Mouse (Mus musculus): ENCODE measurements around the gene 1700067P10Rik. TPM values are rescaled to one million over a fixed set of nuclear protein-coding genes. Genes with fewer than 3 reads are reported as not detected.

Gene 1700067P10Rik
- total RNA-seq, 2 experiments from 2014 or later, result not detected

DNA sequence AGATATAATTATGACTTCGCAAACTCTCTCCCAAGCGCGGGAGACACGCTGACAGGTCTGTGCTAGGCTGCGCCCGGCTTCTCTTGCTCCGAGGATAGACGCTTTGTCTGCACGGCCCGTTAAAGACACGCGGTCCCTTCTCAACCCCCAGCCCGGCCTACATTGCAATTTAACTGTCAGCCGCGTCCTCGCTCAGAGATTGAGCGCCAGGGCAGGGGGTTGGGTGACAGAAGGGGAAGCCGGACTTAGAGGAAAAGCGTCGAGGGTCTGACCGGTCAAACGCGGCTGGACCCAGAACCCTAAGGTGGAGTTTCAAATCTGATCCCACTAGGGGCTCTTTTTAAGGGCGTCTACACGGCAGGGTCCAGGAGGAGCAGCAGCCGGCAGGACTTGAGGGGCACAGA lies 6.6 kb downstream of the 1700067P10Rik start:
- no peak for DNase-seq (ENCODE audit: low spot score in 2 of 2)

DNA sequence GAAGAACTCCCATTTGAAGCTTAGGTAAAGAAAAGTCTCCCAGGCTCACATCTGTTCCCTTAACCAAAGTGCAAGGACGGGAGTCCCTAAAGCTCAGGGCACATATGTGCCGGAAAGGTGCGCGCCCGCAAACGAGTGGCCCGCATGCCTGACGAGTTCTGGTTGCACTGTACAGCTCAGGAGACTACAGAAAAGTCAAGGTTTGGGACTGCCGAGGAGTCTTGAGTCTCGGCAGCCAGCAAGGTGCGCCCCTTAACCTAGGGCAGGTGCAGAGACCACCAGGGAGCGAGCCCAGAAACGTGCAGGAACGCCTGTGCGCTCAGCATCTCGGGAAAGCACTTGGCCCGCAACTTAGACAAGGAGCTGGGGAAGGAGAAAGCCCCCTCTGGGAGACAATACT lies 7.2 kb downstream of the 1700067P10Rik start:
- DNase-seq (ENCODE audit: low spot score in 2 of 2), result no peak

DNA sequence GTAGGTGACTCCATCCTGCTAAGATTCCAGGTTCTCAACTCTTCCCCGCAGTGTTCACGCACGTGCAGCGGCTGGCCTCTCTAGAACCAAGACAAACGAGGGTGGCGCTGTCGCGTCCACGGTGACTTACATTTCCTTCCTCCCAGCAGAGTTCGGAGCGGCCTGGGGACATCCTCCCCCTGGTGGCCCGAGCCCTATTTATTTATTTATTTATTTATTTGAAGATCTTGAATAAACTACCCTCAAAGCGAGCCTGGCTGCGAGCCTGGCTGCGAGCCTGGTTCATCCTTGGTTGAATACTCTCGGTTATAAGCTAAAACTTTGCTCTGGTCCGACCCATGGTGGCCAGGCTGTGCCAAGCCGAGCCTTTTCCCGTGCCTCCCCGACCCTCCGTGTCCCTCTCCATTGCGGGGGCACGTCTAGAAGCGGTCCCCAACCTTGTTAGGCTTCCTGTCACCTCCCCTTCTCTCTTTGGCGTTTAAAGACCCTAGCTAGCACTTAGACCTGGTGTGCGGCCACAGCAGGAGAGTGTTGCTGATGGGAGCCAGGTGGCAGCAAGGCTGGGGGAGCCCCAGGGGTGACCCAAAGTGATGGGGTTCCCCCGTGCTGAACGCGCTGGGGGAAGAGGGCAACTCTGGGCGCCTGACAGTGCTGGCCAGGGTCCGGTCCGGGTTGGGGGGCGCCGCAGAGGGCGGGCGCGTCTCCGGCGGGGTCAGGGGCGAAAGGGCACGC lies 8.1 kb downstream of the 1700067P10Rik start:
- peak; percentile 29 to 32 for DNase-seq (ENCODE audit: low spot score in 2 of 2)

DNA sequence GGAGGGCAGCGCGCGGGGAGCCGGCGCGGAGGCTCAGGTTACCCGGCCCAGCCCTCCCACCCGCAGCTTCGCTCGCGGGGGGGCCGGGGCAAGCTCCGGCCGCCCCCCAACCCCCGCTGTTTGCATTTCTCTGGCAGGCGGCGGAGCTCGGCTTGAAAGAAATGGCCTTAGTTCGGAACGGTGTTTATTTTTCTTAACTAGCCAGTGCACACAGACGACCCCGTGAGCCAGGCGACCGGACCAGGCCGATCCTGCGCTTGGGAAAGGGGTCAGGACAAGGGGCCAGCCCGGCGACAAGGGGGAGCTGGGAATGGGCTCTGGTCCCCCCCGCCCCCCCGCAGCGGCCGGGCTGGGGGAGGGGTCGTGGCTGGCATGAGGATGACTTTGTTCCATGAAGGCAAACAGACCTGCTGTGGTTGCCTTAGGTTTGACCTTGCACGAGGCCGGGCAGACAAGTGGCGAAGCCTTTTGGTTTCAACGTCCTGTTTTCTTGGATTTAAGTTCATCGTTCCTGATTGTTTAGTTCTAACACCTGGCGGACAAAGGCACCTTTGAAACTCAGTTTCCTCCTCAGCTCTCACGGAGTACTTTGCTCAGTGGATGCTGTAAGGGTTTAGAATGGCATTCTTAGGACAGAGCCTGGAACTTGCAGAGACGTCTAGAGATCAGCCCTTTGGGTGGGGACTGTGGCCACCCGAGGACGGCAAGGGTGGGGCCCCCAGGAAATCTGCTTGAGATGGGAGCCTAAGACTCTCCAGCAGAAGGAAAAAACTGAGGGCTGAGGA lies 8.8 kb downstream of the 1700067P10Rik start:
- no peak for DNase-seq (ENCODE audit: low spot score in 2 of 2)

DNA sequence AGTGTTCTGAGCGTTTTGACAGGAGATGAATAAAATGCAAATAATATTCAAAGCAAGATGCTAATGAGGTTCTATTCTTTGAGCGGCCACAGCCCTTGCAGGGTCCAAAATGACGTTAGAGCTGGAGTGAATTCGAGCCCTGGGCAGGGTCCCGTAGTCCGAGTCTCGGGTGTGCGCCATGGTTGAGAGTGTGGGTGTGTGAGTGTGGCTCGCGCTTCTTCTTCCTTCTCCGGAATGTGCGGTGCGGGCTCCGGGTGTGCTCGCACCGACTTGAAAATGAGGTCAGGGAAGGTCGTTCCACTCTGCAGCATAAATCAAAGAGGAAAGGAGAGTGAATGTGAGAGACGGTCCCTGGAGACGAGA lies 9.4 kb downstream of the 1700067P10Rik start:
- DNase-seq (ENCODE audit: low spot score in 2 of 2), result no peak

DNA sequence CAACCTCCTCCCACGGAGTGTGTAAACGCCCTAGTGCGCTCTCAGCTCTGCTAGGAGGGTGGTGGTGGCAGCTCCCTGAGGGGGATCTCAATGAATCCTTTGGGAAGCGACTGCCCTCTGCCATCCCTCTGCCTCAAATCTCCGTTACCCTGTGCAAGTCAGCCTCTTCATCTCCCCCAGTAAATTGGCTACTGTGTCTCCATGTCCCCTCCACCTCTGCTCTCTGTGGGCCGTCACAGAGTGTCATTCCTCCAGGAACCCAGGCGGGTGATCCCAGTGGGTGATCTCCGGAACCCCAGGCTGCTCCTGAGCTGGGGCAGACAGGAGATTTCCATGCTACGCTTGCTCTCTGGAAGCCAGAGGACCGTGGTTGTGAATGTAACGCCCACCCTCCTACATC lies 10.2 kb downstream of the 1700067P10Rik start:
- no peak for DNase-seq (ENCODE audit: low spot score in 2 of 2)

DNA sequence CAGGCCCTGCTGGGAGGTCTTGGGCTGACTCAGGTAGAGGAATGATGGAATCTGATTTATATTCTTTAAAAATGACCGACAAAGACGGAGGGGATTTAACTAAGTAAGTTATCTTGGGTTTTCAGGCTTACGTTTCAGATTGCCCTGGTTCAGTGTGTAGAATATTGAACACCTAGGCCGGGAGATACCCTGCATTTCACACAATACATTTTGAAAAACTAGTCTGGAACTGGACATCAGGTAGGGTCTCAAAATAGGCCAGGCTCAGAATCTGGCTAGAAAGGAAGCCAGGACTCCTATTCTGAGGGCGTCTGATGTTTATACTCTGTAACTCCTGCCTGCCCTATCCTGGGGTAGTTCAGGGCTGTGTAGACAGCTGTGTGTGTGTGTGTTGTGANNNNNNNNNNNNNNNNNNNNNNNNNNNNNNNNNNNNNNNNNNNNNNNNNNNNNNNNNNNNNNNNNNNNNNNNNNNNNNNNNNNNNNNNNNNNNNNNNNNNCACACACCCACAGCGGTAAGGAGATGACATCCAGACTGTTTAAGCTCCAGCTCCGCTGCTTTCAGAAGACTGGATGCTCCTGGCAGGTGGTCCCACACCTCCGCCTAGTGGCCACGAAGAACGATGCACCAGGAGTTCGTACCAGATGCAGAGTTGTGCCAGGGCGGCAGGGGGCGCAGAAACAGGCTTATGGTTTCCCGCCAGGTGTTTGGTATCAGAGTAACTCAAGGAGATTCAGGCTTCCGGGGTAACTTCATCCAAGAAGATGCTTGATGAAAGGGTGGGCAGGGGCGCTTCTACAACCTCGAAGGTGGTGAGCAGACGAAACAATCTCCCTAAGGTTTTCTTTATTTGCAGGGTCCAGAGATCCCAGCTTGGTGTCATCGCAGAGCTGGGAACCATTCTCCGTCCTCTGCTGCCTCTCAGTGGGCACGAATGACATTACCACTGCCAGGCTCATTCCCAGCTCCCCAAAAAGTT lies 11.6 kb downstream of the 1700067P10Rik start:
- DNase-seq (ENCODE audit: low spot score in 2 of 2), result peak; percentile 71 to 74

DNA sequence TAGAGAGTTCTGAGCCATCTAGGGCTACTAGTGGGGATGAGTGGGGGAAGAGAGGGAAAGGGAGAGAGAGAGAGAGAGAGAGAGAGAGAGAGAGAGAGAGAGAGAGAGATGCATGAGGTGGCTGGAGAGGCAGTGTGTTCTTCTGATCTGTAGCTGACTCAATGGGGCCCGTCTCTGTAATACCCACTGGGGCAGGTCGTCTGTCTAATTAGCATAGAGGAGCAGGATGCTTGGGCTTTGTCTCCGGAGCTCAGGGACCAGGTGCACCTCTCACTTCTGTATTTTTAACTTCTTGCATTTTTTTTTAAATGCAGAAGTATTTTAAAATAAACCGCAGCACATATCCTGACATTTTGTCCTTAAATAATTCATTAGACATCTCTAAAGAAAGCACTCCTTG lies 18.2 kb downstream of the 1700067P10Rik start:
- DNase-seq (ENCODE audit: low spot score in 2 of 2), result no peak

DNA sequence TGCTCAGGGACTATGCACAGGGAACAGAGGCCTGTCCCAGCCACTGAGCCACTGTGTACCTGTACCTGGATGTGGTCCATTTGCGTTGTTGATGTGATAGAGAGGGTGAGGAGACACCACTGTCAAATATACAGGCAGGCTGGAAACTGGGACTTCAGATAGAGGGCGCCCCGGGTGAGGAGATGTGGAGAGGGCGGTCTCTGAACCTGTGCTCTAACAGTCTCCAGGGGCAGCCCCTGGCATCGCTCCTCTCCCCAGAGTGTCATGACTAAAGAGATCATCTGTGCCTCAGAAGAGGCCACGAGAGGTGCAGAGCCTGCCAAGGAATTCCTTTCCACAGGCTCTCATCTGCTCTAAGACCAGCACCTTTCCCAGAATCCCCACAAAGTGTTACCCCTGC lies 18.7 kb downstream of the 1700067P10Rik start:
- DNase-seq (ENCODE audit: low spot score in 2 of 2), result no peak

DNA sequence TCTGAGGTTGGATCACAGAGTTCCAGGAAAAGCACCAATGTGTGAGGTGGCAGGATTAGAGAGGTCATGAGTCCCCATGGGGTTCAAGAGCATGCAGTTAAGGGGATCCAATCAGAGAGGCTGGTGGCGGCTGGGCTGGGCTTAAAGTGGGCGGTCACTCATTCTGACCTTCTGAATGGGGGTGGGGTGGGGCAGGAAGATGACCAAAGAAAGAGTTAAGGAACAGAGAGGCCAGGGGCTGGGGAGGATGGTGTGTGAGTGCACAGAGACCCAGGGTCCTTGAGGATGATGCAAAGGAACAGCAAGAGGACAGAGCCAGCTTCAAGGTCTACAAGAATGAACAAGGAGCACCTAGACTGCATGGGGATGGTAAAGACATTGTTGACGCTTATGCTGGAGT lies 19.4 kb downstream of the 1700067P10Rik start:
- no peak for DNase-seq (ENCODE audit: low spot score in 2 of 2)

DNA sequence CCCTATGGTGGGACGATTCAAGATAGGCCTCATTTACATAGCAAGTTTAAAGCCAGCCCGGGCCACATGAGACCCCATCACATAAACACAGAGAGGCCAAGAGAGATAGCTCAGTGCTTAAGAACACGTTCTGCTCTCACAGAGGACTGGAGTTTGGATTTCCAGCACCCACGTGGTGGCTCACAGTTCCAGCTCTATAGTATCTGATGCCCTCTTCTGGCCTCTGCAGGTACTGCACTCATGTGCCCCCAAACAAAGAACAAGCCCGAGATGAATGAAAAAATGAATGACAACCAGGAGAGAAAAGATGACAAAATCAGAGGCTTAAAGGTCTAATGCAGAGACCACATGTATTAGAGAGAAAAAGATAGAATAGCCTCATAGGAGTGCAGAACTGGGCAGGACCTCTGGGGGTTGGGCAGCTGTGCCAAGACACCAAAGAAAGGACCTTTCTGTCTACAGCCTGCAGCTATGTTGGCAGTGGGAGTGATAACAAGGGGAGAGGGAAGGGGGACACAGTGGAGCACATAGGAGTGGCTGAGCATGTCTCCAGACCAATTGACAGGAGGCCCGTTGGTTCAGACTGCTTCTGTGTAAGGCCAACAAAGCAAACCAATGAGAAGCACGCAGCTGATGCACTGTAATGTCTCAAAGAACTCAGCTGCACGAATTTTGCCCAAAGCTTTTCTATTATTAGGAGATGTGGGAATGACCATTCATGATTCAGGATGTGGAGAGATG lies 21.6 kb downstream of the 1700067P10Rik start:
- DNase-seq (ENCODE audit: low spot score in 2 of 2), result peak; percentile 32 to 47

DNA sequence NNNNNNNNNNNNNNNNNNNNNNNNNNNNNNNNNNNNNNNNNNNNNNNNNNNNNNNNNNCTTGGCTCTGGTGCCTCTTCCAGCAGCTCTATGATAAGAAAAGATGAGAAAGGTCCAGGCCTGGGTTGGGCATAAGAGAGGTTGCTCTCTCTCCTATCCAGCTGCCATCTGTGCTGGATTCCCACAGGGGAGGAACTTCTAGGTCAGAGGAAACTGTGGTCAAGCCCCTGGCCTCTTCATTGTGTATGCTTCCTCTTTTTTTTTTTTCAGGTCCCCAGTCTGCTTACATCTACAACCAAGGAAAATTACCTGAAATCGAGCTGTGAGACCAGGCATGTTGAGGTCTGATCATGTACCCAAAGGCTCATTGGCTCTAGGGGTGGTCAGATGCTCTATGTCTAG lies 29.5 kb downstream of the 1700067P10Rik start:
- no peak for DNase-seq (ENCODE audit: low spot score in 2 of 2)

DNA sequence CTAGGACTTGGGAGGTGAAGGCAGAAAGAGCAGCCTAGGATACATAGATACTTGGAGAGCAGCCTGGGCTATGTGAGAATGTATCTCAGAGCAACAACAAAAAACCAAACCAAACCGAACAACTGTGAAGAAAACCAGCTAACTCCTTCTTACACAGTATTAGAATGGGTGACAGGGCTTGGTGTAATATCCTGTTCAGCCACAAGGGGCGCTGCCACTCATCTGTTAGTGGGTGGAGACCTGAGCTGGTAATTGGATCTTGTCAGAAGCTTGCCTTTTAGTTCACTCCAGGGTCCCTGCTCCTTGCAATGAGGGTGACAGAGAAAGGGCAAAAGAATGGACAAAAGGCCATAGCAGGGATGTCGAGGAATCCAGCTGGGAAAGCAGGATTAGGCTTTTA lies 30.5 kb downstream of the 1700067P10Rik start:
- peak; percentile 78 to 84 for DNase-seq (ENCODE audit: low spot score in 2 of 2)

DNA sequence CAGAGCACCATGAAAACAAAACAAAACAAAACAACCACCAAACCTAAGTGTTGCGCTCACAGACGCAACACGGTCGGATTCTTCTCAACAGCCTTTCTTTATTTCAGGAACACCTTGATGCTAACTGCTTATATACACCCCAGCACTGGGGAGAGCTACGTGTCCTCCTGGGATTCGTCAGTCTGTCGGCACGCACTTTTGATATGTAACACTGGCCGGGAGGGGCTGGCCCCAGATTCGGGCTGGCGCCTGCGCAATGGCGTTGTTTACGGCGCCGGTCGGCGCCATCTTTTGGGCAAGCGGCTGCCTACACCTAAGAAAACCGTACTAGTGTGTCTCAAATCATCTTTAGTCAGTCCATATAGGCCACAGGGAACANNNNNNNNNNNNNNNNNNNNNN lies 31.3 kb downstream of the 1700067P10Rik start:
- no peak for DNase-seq (ENCODE audit: low spot score in 2 of 2)

DNA sequence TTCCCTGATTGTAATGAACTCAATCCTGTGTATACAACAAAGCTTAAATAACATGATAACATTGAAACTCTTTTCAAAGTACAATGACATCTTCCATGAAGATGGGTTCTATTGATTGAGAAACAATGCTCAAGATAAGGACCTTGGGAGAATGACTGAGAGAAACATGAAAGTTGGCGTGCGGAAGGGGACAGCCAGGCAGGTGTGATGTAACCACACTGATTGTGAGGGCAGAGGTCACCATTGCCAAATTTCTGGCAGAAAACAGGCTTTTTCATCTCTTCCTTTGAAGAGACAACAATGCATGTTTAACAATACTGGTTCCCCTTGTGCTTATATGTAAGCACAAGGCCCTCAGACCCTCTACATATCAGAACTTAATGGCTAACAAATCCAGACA lies 43.7 kb downstream of the 1700067P10Rik start:
- no peak for DNase-seq (ENCODE audit: low spot score in 2 of 2)

Other genes with a start within 250 kb of the 1700067P10Rik start
- gene Foxp4, start 164.7 kb upstream of the 1700067P10Rik start, total RNA-seq (2021), result 10 to 100 TPM; 20.0 to 26.1 TPM
- gene 1700122O11Rik, start 51.0 kb upstream of the 1700067P10Rik start, total RNA-seq (2021), result not detected
- not detected for gene 9830107B12Rik, start 56.9 kb downstream of the 1700067P10Rik start, total RNA-seq (2021)
- under 1 TPM in 1 of 2 experiments, not detected in 1; 0.26 TPM for gene A530064D06Rik, start 78.0 kb downstream of the 1700067P10Rik start, total RNA-seq (2021)
- under 1 TPM in 1 of 2 experiments, not detected in 1; 0.20 TPM for gene Trem1, start 143.4 kb downstream of the 1700067P10Rik start, total RNA-seq (2021)
- gene Trem3, start 158.5 kb downstream of the 1700067P10Rik start, total RNA-seq (2021), result under 1 TPM in 1 of 2 experiments, not detected in 1; 0.93 TPM
- 1 to 10 TPM in 1 of 2 experiments, under 1 TPM in 1; 0.46 to 1.6 TPM for gene Treml4, start 175.0 kb downstream of the 1700067P10Rik start, total RNA-seq (2021)
- gene Treml2, start 210.2 kb downstream of the 1700067P10Rik start, total RNA-seq (2021), result under 1 TPM; 0.46 to 0.48 TPM
- gene B430306N03Rik, start 226.8 kb downstream of the 1700067P10Rik start, total RNA-seq (2021), result under 1 TPM; 0.13 to 0.42 TPM

Measured in adrenal gland, adult 18-20 months (tissue).